Mouse (Mus musculus): ENCODE measurements around the gene St3gal3.

DNA sequence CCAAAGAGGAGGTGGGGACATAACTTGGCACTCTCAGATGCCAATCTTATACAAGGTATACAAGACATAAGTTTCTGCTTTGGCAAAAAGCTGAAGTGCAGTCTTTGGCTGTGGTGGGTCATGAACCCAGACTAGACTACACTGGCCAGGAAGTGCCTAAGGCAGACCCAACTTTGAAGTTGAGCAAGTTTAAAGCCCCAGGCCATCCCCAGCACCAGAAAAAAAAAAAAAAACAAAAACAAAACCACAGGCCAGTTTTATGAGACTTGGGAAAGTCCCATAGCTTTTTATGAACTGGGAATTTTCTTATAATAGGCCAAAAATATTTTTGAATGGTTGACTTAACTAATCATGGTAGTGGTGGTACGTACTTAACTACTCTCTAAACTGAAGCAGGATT lies 700 bp upstream of the St3gal3 start:
- TF ChIP-seq CTCF (IDR thresholded peaks at IDR 0.05; ENCODE audit: control insufficient read depth, insufficient read depth, low read length) (no peak), POLR2A (IDR thresholded peaks at IDR 0.05; ENCODE audit: borderline replicate concordance, control insufficient read depth, low read depth, low read length) (no peak)

Measured in bone marrow, adult 2 months (tissue).